Mouse (Mus musculus) lung, postnatal 0 days (tissue): ENCODE measurements around the gene Dusp11. TPM values are rescaled to one million over a fixed set of nuclear protein-coding genes. Genes with fewer than 3 reads are reported as not detected.
A peak's percentile ranks its signal among the peaks of the same experiment; 100 is the strongest.
"Not testable (repeated sequence)": the region's sequence is repeated elsewhere in the genome, so short reads cannot be mapped to it uniquely, and the experiment has no call there.

Source experiments
- ATAC-seq: fragments of 200-750 bp; cut with Nextera tagmentation; 2 replicates; pipeline ENCODE4 v1.8.0; 2017; ENCODE audit warnings: moderate library complexity
- DNase-seq: peaks from one replicate; pipeline ENCODE4 v3.0.0-alpha.2; 2016; ENCODE audit warnings: low spot score
- H3K27ac ChIP-seq: fragments of 300-500 bp; sonication (generic); 2 replicates; pipeline ENCODE4 v1.5.1; 2014; ENCODE audit warnings: antibody characterized with exemption, mild to moderate bottlenecking, low read length, mixed read lengths
- H3K27me3 ChIP-seq: fragments of 300-500 bp; sonication (generic); replicated peaks from 2 replicates; pipeline ENCODE4 v1.6.1; 2014; ENCODE audit warnings: low read length, mixed read lengths; ENCODE audit not compliant: insufficient read depth
- H3K36me3 ChIP-seq: fragments of 300-500 bp; sonication (generic); 2 replicates; pipeline ENCODE4 v1.6.1; 2014; ENCODE audit warnings: low read length, mixed read lengths; ENCODE audit not compliant: insufficient read depth
- H3K4me1 ChIP-seq: fragments of 300-500 bp; sonication (generic); 2 replicates; pipeline ENCODE4 v1.6.1; 2014; ENCODE audit warnings: antibody characterized with exemption, low read depth, low read length, mixed read lengths; ENCODE audit not compliant: insufficient read depth
- H3K4me2 ChIP-seq: fragments of 300-500 bp; sonication (generic); replicated peaks from 2 replicates; pipeline ENCODE4 v1.6.1; 2014; ENCODE audit warnings: low read depth, mild to moderate bottlenecking, low read length, moderate library complexity, mixed read lengths
- H3K4me3 ChIP-seq: fragments of 300-500 bp; sonication (generic); 2 replicates; pipeline ENCODE4 v1.5.1; 2014; ENCODE audit warnings: low read depth, low read length
- H3K9ac ChIP-seq: fragments of 300-500 bp; sonication (generic); replicated peaks from 2 replicates; pipeline ENCODE4 v1.6.1; 2014; ENCODE audit warnings: low read depth, mild to moderate bottlenecking
- H3K9me3 ChIP-seq: fragments of 300-500 bp; sonication (generic); 2 replicates; pipeline ENCODE4 v1.6.1; 2016; ENCODE audit warnings: low read length, mixed read lengths
- CTCF ChIP-seq: IDR thresholded peaks from 2 replicates; pipeline ENCODE4 v1.5.1; 2016; ENCODE audit warnings: antibody characterized with exemption, mild to moderate bottlenecking
- EP300 ChIP-seq: IDR thresholded peaks from 2 replicates; pipeline ENCODE4 v1.6.1; 2016; ENCODE audit warnings: antibody characterized with exemption, mild to moderate bottlenecking, control low read depth
- WGBS: fragments of 180-500 bp; shearing (Covaris S2); extraction: QIAGEN DNeasy Blood & Tissue Kit; methylation state at CpG from one replicate; pipeline ENCODE4 v1.1.7; 2014; 5-methylcytosine and 5-hydroxymethylcytosine counted together
- polyA plus RNA-seq: library from polyadenylated mRNA; unstranded; fragments of >200 nt; fragmentation: Nextera tagmentation; extraction: Ambion mirVana; gene quantifications from 2 replicates; pipeline ENCODE4 v1.2.1, GENCODE M21; 2015

Gene Dusp11
- polyA plus RNA-seq, 1 experiment from 2014 or later = 32.0 TPM

GRCm38 (mm10) chr6:85984351-85984750 lies 22.9 kb upstream of the Dusp11 start:
- Histone ChIP-seq H3K36me3 (no peaks in the 10 kb centered on the region), H3K4me2 (no peak overlapping the region), H3K27ac (no peak overlapping the region), H3K9me3 (no peaks in the 10 kb centered on the region), H3K9ac (no peak overlapping the region), H3K4me3 (no peak overlapping the region), H3K4me1 (no peaks in the 10 kb centered on the region), H3K27me3 (no peaks in the 10 kb centered on the region)
- TF ChIP-seq CTCF (no peak), EP300 (no peak)
- ATAC-seq (no peak), DNase-seq (no peak)
- WGBS = 75% methylated on average over 8 of the region's 8 CpGs

DNA sequence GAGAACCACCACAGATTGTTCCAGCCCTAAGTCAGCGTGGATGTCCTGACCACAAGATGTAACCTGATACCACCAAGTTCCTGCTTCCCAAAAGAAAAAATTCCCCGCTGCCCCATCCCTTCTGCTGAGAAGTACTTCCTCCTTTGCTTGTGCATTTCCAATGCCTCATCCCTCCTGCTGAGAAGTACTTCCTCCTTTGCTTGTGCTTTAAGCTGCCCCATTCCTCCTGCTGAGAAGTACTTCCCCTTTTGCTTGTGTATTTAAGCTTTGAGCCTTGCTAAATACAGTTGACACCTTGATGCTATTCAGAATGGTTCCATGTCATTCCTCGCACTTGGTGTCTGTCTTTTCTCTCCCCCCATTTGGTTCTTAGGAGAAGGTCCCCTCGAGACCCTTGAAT lies 17.3 kb upstream of the Dusp11 start:
- ATAC-seq, DNase-seq: not testable (repeated sequence)
- 64% methylated on average over 4 of the region's 4 CpGs for WGBS

DNA sequence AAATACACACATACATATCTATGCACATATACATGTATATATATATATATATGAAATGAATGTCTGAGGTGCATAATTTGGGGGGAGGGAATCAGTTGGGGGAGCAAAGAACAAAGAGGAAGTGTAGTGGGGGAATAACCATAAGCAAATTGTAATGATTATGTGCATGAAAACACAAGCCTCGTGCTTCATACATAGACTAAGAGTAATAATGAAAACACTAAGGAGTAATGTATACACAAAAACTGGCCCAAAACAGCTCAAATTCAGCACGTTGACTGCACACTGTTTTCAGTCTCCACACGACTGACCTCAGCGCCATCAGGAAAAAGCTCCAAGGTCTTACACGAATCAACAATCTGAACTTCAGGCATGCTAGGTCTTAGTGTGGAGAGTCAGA lies 14.8 kb upstream of the Dusp11 start:
- H3K4me1 ChIP-seq = no peaks in the 10 kb centered on the region
- no peaks in the 10 kb centered on the region for H3K27me3 ChIP-seq
- no peaks in the 10 kb centered on the region for H3K9me3 ChIP-seq
- no peak for ATAC-seq
- no peaks in the 10 kb centered on the region for H3K36me3 ChIP-seq
- no peak overlapping the region for H3K9ac ChIP-seq
- no peak overlapping the region for H3K4me3 ChIP-seq
- H3K27ac ChIP-seq = no peak overlapping the region
- WGBS = 80% methylated on average over 5 of the region's 5 CpGs
- no peak overlapping the region for H3K4me2 ChIP-seq
- TF ChIP-seq EP300 (no peak), CTCF (no peak)
- DNase-seq = no peak

More for the DNA sequence above, 17.3 kb upstream of the Dusp11 start:
- H3K4me1 ChIP-seq, H3K27ac ChIP-seq, H3K9ac ChIP-seq, H3K9me3 ChIP-seq, H3K36me3 ChIP-seq, H3K27me3 ChIP-seq, H3K4me3 ChIP-seq, H3K4me2 ChIP-seq: not testable (repeated sequence)

GRCm38 (mm10) chr6:85975761-85976160 lies 14.3 kb upstream of the Dusp11 start:
- WGBS = 83% methylated on average over 1 of the region's 1 CpGs
- TF ChIP-seq EP300 = no peak
- no peak for TF ChIP-seq CTCF
- DNase-seq (no peak), ATAC-seq (no peak)
- Histone ChIP-seq H3K36me3 (no peaks in the 10 kb centered on the region), H3K9me3 (no peaks in the 10 kb centered on the region), H3K4me3 (no peak overlapping the region), H3K4me2 (no peak overlapping the region), H3K27me3 (no peaks in the 10 kb centered on the region), H3K4me1 (no peaks in the 10 kb centered on the region), H3K27ac (no peak overlapping the region), H3K9ac (no peak overlapping the region)

GRCm38 (mm10) chr6:85974941-85975617 lies 13.6 kb upstream of the Dusp11 start:
- Histone ChIP-seq H3K27me3 (no peaks in the 10 kb centered on the region), H3K4me1 (no peaks in the 10 kb centered on the region), H3K9ac (no peak overlapping the region), H3K4me2 (no peak overlapping the region), H3K36me3 (no peaks in the 10 kb centered on the region), H3K27ac (no peak overlapping the region), H3K9me3 (no peaks in the 10 kb centered on the region), H3K4me3 (no peak overlapping the region)
- ATAC-seq = no peak
- WGBS = 54% methylated on average over 10 of the region's 10 CpGs
- no peak for TF ChIP-seq CTCF
- TF ChIP-seq EP300 = no peak
- no peak for DNase-seq

GRCm38 (mm10) chr6:85973336-85973735 lies 11.9 kb upstream of the Dusp11 start:
- no peak overlapping the region for H3K9ac ChIP-seq
- no peak overlapping the region for H3K4me3 ChIP-seq
- H3K27me3 ChIP-seq = no peaks in the 10 kb centered on the region
- no peaks in the 10 kb centered on the region for H3K36me3 ChIP-seq
- no peaks in the 10 kb centered on the region for H3K9me3 ChIP-seq
- no peaks in the 10 kb centered on the region for H3K4me1 ChIP-seq
- DNase-seq (peak; percentile 11), ATAC-seq (no peak)
- no peak overlapping the region for H3K27ac ChIP-seq
- TF ChIP-seq EP300 (no peak), CTCF (no peak)
- H3K4me2 ChIP-seq = no peak overlapping the region
- 67% methylated on average over 3 of the region's 3 CpGs for WGBS

DNA sequence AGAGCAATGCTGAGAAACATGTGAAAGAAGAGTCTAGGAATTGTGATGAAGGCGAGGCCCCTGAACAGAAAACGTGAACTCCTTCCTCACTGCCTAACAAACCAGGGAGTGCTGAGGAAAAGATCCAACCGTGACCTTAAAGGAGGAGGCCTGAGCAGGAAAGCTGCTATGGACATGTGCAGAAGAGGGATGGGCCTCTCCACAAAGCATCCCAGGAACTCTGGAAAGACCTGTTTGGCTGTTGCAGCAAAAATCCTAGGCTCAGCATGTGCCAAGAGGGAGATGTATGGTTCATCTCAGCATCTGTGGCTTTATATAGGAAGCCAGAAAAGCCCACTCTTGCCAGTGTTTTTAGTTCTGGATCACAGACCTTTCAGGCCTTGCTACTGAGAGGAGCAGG lies 11.2 kb upstream of the Dusp11 start:
- Histone ChIP-seq H3K9ac (no peak overlapping the region), H3K9me3 (no peaks in the 10 kb centered on the region), H3K36me3 (no peaks in the 10 kb centered on the region), H3K4me1 (no peaks in the 10 kb centered on the region), H3K4me3 (no peak overlapping the region), H3K4me2 (no peak overlapping the region), H3K27ac (no peak overlapping the region), H3K27me3 (no peaks in the 10 kb centered on the region)
- ATAC-seq = no peak
- WGBS = 45% methylated on average over 3 of the region's 3 CpGs
- TF ChIP-seq CTCF (no peak), EP300 (no peak)
- DNase-seq = no peak
